Mouse (Mus musculus) gastrocnemius, postnatal 10 days (tissue): ENCODE results near the gene Gm13279. TPM values are rescaled to one million over a fixed set of nuclear protein-coding genes. Genes with fewer than 3 reads are reported as not detected.
A peak's percentile ranks its signal among the peaks of the same experiment; 100 is the strongest.
"Not testable (repeated sequence)": the region's sequence is repeated elsewhere in the genome, so short reads cannot be mapped to it uniquely, and the experiment has no call there.

Experiments
- DNase-seq: peaks from one replicate; pipeline ENCODE4 v3.0.0; 2021; ENCODE audit warnings: mixed read lengths
- long read RNA-seq, 2 experiments: library from polyadenylated mRNA; stranded (forward); transcript quantifications; one replicate each; pipeline ENCODE4 v2.0.0; 2021
- total RNA-seq, 2 experiments: library from RNA; stranded (reverse); gene quantifications; 2 replicates each; pipeline ENCODE4 v1.2.3; 2021

Gm13279 gene
- total RNA-seq, result not detected
- long read RNA-seq, experiment 1, result 0 reads
- long read RNA-seq, experiment 2, result 0 reads

- not testable (repeated sequence) for DNase-seq
Measured at GRCm38 (mm10) chr4:88797097-88797496, at the start of gene Gm13279. Gene Gm13279 (plus strand): TSS chr4:88797397.

- DNase-seq, result no peak
Measured at GRCm38 (mm10) chr4:88749926-88750325, 47.3 kb upstream of the Gm13279 start.

- peak; percentile 62 for DNase-seq
Measured at GRCm38 (mm10) chr4:88754818-88755340, 42.3 kb upstream of the Gm13279 start, which contains the start of gene Gm13271. Gene Gm13271 (plus strand): TSS chr4:88754868.

GRCm38 (mm10) chr4:88756581-88757513 lies 40.4 kb upstream of the Gm13279 start:
- not testable (repeated sequence) for DNase-seq

- DNase-seq, result peak; percentile 79
Measured at GRCm38 (mm10) chr4:88757628-88758031, 39.6 kb upstream of the Gm13279 start.

GRCm38 (mm10) chr4:88758751-88759150 lies 38.4 kb upstream of the Gm13279 start:
- not testable (repeated sequence) for DNase-seq

- DNase-seq, result peak; percentile 35
Measured at GRCm38 (mm10) chr4:88759610-88760268, 37.5 kb upstream of the Gm13279 start, which contains the start of gene Gm13283. Gene Gm13283 (plus strand): TSS chr4:88760119.

GRCm38 (mm10) chr4:88760431-88760830 lies 36.8 kb upstream of the Gm13279 start:
- peak; percentile 59 for DNase-seq

- peak; percentile 64 for DNase-seq
Measured at GRCm38 (mm10) chr4:88761776-88762175, 35.4 kb upstream of the Gm13279 start.

- not testable (repeated sequence) for DNase-seq
Measured at GRCm38 (mm10) chr4:88762341-88762740, 34.9 kb upstream of the Gm13279 start.

GRCm38 (mm10) chr4:88763384-88764018 lies 33.7 kb upstream of the Gm13279 start:
- DNase-seq, result not testable (repeated sequence)

GRCm38 (mm10) chr4:88773534-88773933 lies 23.7 kb upstream of the Gm13279 start, which contains the start of gene Gm13290:
Gene Gm13290 (plus strand): TSS chr4:88773834.
- not testable (repeated sequence) for DNase-seq

- DNase-seq, result not testable (repeated sequence)
Measured at GRCm38 (mm10) chr4:88776622-88777021, 20.6 kb upstream of the Gm13279 start, which contains the start of gene Gm13289. Gene Gm13289 (plus strand): TSS chr4:88776922.

- not testable (repeated sequence) for DNase-seq
Measured at GRCm38 (mm10) chr4:88779550-88779949, 17.6 kb upstream of the Gm13279 start, which contains the start of gene Gm13272. Gene Gm13272 (plus strand): TSS chr4:88779850.

- DNase-seq, result peak; percentile 3
Measured at GRCm38 (mm10) chr4:88780320-88780719, 16.9 kb upstream of the Gm13279 start.

- DNase-seq, result not testable (repeated sequence)
Measured at GRCm38 (mm10) chr4:88781831-88782230, 15.4 kb upstream of the Gm13279 start, which contains the start of gene Ifnz. Gene Ifnz (plus strand): TSS chr4:88782131.

- not testable (repeated sequence) for DNase-seq
Measured at GRCm38 (mm10) chr4:88782335-88782734, 14.9 kb upstream of the Gm13279 start.

- DNase-seq, result not testable (repeated sequence)
Measured at GRCm38 (mm10) chr4:88785409-88785808, 11.8 kb upstream of the Gm13279 start, which contains the start of gene Gm13276. Gene Gm13276 (plus strand): TSS chr4:88785709.

GRCm38 (mm10) chr4:88788402-88788801 lies 8.8 kb upstream of the Gm13279 start, which contains the start of gene Gm13277:
Gene Gm13277 (plus strand): TSS chr4:88788632.
- peak; percentile 48 for DNase-seq

GRCm38 (mm10) chr4:88791250-88791649 lies 5.9 kb upstream of the Gm13279 start, which contains the start of gene Gm13278:
Gene Gm13278 (plus strand): TSS chr4:88791550.
- DNase-seq, result not testable (repeated sequence)
